Comparison of ENCODE assay signal across 30 mouse cellular contexts in genomic region chr4:92486603-92487002, GRCm38 (mm10).
"Had no signal": no experiment of that assay in that cellular context is flagged by ENCODE, and none has a peak within 500 bp of the region (broad histone marks: within the 10 kb centered on the region; RNA-seq: fewer than 3 reads in every experiment).

No protein-coding gene starts in this region.

- H3K9me3 ChIP-seq: heart, embryonic 10.5 days; heart, embryonic 12.5 days; heart, embryonic 13.5 days; heart, embryonic 15.5 days; hindbrain, embryonic 12.5 days; hindbrain, embryonic 13.5 days; hindbrain, embryonic 15.5 days; intestine, embryonic 15.5 days; kidney, embryonic 15.5 days had no signal

- H3K9ac ChIP-seq: heart, embryonic 12.5 days; heart, embryonic 13.5 days; heart, embryonic 15.5 days; hindbrain, embryonic 12.5 days; hindbrain, embryonic 13.5 days; hindbrain, embryonic 14.5 days; hindbrain, embryonic 15.5 days; intestine, embryonic 15.5 days; kidney, embryonic 15.5 days had no signal

- H3K4me1 ChIP-seq: heart, embryonic 10.5 days; heart, embryonic 12.5 days; heart, embryonic 13.5 days; heart, embryonic 15.5 days; hindbrain, embryonic 12.5 days; hindbrain, embryonic 13.5 days; hindbrain, embryonic 15.5 days; intestine, embryonic 15.5 days; kidney, embryonic 15.5 days had no signal

- H3K36me3 ChIP-seq: heart, embryonic 10.5 days; heart, embryonic 12.5 days; heart, embryonic 13.5 days; heart, embryonic 15.5 days; hindbrain, embryonic 12.5 days; hindbrain, embryonic 13.5 days; hindbrain, embryonic 15.5 days; intestine, embryonic 15.5 days; kidney, embryonic 15.5 days had no signal

- H3K27me3 ChIP-seq: heart, embryonic 12.5 days; heart, embryonic 13.5 days; heart, embryonic 15.5 days; hindbrain, embryonic 12.5 days; hindbrain, embryonic 13.5 days; hindbrain, embryonic 15.5 days; intestine, embryonic 15.5 days; kidney, embryonic 15.5 days had no signal

- H3K4me3 ChIP-seq: heart, embryonic 10.5 days; heart, embryonic 12.5 days; heart, embryonic 13.5 days; heart, embryonic 15.5 days; hindbrain, embryonic 12.5 days; hindbrain, embryonic 13.5 days; hindbrain, embryonic 15.5 days; intestine, embryonic 15.5 days; kidney, embryonic 15.5 days; layer of hippocampus, adult 2 months; left cerebral cortex, adult 2 months had no signal

- DNase-seq: heart, postnatal 10 days; heart, postnatal 14 days; heart, postnatal 36 days; heart, postnatal 4 days; kidney, adult 11 months; kidney, adult 18-20 months; kidney, adult 2 months; kidney, adult 8-10 months; kidney, adult 9 months; kidney, postnatal 10 days; kidney, postnatal 14 days; kidney, postnatal 25 days; kidney, postnatal 36 days; kidney, postnatal 4 days; layer of hippocampus, adult 9-11 months; layer of hippocampus, postnatal 36 days had no signal

- H3K27ac ChIP-seq: heart, embryonic 10.5 days; heart, embryonic 13.5 days; heart, embryonic 15.5 days; hindbrain, embryonic 12.5 days; hindbrain, embryonic 13.5 days; hindbrain, embryonic 14.5 days; hindbrain, embryonic 15.5 days; hindbrain, postnatal 0 days; intestine, embryonic 15.5 days; kidney, embryonic 15.5 days; kidney, postnatal 0 days; layer of hippocampus, adult 2 months; left cerebral cortex, adult 2 months had no signal
